Mouse (Mus musculus) ES-Bruce4 (cell line): ENCODE measurements at regions not wholly inside any gene's neighbourhood (a gene's known extent, or its start where the extent isn't known, plus 50 kb on each side); places are given as distances from the start of the nearest gene placed in this dataset.
"Not testable (repeated sequence)": the region's sequence is repeated elsewhere in the genome, so short reads cannot be mapped to it uniquely, and the experiment has no call there.

ENCODE experiments used
- H3K27ac ChIP-seq: 2 replicates; pipeline ENCODE4 v1.5.1; 2012; ENCODE audit warnings: low read length, inconsistent platforms; ENCODE audit not compliant: insufficient read depth
- H3K27me3 ChIP-seq: 2 replicates; pipeline ENCODE4 v1.6.1; 2012; ENCODE audit warnings: mild to moderate bottlenecking, low read length, inconsistent platforms; ENCODE audit not compliant: control insufficient read depth, poor library complexity, insufficient read depth, severe bottlenecking
- H3K36me3 ChIP-seq: 2 replicates; pipeline ENCODE4 v1.6.1; 2012; ENCODE audit warnings: inconsistent platforms, mild to moderate bottlenecking, low read length, moderate library complexity; ENCODE audit not compliant: control insufficient read depth, poor library complexity, insufficient read depth, severe bottlenecking
- H3K4me1 ChIP-seq: one replicate; pipeline ENCODE4 v1.8.1; 2011; ENCODE audit warnings: low read length; ENCODE audit not compliant: control insufficient read depth, insufficient read depth
- H3K4me3 ChIP-seq: 2 replicates; pipeline ENCODE4 v1.5.1; 2011; ENCODE audit warnings: low read depth, mild to moderate bottlenecking, low read length
- H3K9ac ChIP-seq: 2 replicates; pipeline ENCODE4 v1.6.1; 2012; ENCODE audit warnings: low read depth, mild to moderate bottlenecking, inconsistent platforms; ENCODE audit not compliant: poor library complexity, severe bottlenecking
- H3K9me3 ChIP-seq: replicated peaks from 2 replicates; pipeline ENCODE4 v1.6.1; 2012; ENCODE audit warnings: mild to moderate bottlenecking, low read length, inconsistent platforms; ENCODE audit not compliant: control insufficient read depth, poor library complexity, insufficient read depth, severe bottlenecking
- CTCF ChIP-seq: IDR thresholded peaks from one replicate; pipeline ENCODE4 v1.8.1; 2011; ENCODE audit warnings: low read depth, low read length
- EP300 ChIP-seq: IDR thresholded peaks from 2 replicates; pipeline ENCODE4 v1.6.1; 2011; ENCODE audit warnings: low read depth, low read length; ENCODE audit not compliant: insufficient read depth
- POLR2A ChIP-seq: IDR thresholded peaks from one replicate; pipeline ENCODE4 v1.8.1; 2011; ENCODE audit warnings: low read length; ENCODE audit not compliant: insufficient read depth

GRCm38 (mm10) chr8:37062012-37062944 lies 68.9 kb downstream of the AI429214 start:
- Histone ChIP-seq H3K9ac (no peak overlapping the region), H3K4me3 (no peak overlapping the region), H3K36me3 (no peaks in the 10 kb centered on the region), H3K27me3 (no peaks in the 10 kb centered on the region), H3K9me3 (no peaks in the 10 kb centered on the region), H3K27ac (no peak overlapping the region), H3K4me1 (no peaks in the 10 kb centered on the region)
- TF ChIP-seq CTCF: peak; percentile 79
- no peak for TF ChIP-seq EP300

GRCm38 (mm10) chr8:37063764-37064331 lies 70.4 kb downstream of the AI429214 start:
- H3K27me3 ChIP-seq: no peaks in the 10 kb centered on the region
- H3K27ac ChIP-seq: no peak overlapping the region
- TF ChIP-seq POLR2A: no peak
- no peak for TF ChIP-seq EP300
- no peak for TF ChIP-seq CTCF
- H3K4me3 ChIP-seq: no peak overlapping the region
- H3K4me1 ChIP-seq: no peaks in the 10 kb centered on the region
- H3K36me3 ChIP-seq: no peaks in the 10 kb centered on the region
- no peak overlapping the region for H3K9ac ChIP-seq
- no peaks in the 10 kb centered on the region for H3K9me3 ChIP-seq

GRCm38 (mm10) chr8:37072905-37073304 lies 79.5 kb downstream of the AI429214 start:
- TF ChIP-seq CTCF (peak; percentile 5), POLR2A (no peak)
- H3K27ac ChIP-seq: no peak overlapping the region
- no peaks in the 10 kb centered on the region for H3K4me1 ChIP-seq
- H3K9ac ChIP-seq: no peak overlapping the region
- no peaks in the 10 kb centered on the region for H3K27me3 ChIP-seq
- no peak overlapping the region for H3K4me3 ChIP-seq
- no peaks in the 10 kb centered on the region for H3K36me3 ChIP-seq
- peaks cover 8% of the 10 kb centered on the region; the same call in 1 of the 2 replicates for H3K9me3 ChIP-seq

GRCm38 (mm10) chr8:37099727-37100126 lies 106.3 kb downstream of the AI429214 start:
- Histone ChIP-seq H3K9me3 (no peaks in the 10 kb centered on the region), H3K36me3 (no peaks in the 10 kb centered on the region), H3K9ac (no peak overlapping the region), H3K27ac (no peak overlapping the region), H3K4me3 (no peak overlapping the region), H3K27me3 (no peaks in the 10 kb centered on the region; the same call in 1 of the 2 replicates), H3K4me1 (no peaks in the 10 kb centered on the region)
- TF ChIP-seq CTCF (no peak), POLR2A (no peak), EP300 (no peak)

- not testable (repeated sequence) for H3K9ac ChIP-seq, H3K27me3 ChIP-seq, H3K27ac ChIP-seq, H3K36me3 ChIP-seq, H3K4me1 ChIP-seq, H3K9me3 ChIP-seq, H3K4me3 ChIP-seq
Measured at GRCm38 (mm10) chr8:37112386-37112785, 119.0 kb downstream of the AI429214 start.

GRCm38 (mm10) chr8:37125834-37126233 lies 132.4 kb downstream of the AI429214 start:
- TF ChIP-seq POLR2A: no peak
- TF ChIP-seq EP300: no peak
- TF ChIP-seq CTCF: no peak
- no peaks in the 10 kb centered on the region for H3K4me1 ChIP-seq
- no peak overlapping the region for H3K27ac ChIP-seq
- H3K36me3 ChIP-seq: no peaks in the 10 kb centered on the region
- no peak overlapping the region for H3K4me3 ChIP-seq
- H3K9me3 ChIP-seq: peaks cover 15% of the 10 kb centered on the region
- no peak overlapping the region for H3K9ac ChIP-seq
- H3K27me3 ChIP-seq: no peaks in the 10 kb centered on the region
